Mouse (Mus musculus) cerebellum, postnatal 4 days (tissue): ENCODE results near the gene Gsap.
A peak's percentile ranks its signal among the peaks of the same experiment; 100 is the strongest.
"Not testable (repeated sequence)": the region's sequence is repeated elsewhere in the genome, so short reads cannot be mapped to it uniquely, and the experiment has no call there.

Experiments
- DNase-seq, 2 experiments: peaks; one replicate each; pipeline ENCODE4 v3.0.0; 2022; ENCODE audit warnings: low spot score in 2 of 2, mixed read lengths in 1 of 2

The Gsap gene

DNA sequence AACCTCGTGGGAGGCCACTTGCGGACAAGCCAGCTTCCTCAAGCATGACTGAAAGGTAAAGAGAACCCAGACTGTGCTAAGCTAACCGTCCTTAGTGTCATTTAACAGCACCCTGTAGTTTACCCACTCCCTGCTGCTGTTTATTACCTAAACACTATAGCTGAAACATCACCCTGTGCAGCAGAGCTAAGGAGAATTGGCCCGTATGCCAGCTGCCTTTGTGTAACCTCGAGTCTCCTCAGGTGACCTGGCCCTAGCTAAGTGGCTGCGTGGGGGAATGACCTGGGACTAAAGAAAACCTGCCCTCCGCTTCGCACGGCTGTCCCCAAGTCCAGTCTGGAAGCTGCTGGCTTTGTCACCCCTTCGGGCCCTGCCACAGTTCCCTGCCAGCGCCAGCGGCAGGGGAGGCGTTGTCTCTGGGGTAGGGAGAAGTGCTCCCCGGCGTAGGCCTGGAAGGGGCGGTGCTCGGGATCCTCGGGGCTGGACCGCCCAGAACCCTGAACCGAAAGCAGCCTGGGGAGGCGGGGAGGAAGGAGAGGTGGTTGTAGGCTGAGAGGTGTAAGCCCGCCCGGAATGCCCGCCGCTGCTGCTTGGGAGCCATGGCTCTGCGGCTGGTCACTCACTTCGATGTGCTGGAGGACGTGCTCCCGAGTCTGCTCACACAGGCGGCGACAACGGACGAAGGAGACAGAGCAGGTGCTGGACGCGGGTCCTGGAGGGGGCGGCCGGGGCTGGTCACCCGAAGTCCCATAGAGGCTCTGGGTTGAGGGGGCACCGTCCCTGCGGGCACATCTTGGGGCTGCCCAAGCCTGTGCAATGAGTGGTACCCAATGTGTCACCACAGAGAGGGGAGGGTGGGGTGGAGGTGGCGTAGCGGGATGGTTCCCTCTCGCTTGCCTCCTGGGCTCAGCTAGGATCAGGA is at the start of gene Gsap:
Gene Gsap (plus strand): TSS at position 492 of the 922 bp plus-strand sequence.
- DNase-seq: peak in 1 of 2 experiments; percentile 43

DNA sequence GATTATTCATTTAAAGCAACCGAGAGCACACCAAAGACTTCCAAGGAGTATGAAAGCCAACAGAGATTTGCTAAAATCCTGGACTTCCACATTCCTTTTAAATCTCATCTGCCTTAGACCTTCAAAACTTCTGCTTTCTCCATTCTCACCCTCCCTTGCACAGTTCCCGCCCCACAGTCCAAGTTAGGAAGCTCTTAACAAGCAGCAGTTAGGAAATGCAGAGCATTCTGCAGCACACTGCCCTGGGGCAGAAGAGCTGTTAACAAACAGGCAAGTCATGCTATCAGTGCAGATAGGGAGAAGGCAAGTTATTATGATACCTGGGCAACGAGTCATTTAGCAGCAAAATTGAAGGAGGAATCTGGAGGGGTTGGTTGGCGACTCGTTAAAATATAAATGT is 49.5 kb upstream of the Gsap start:
- DNase-seq: no peak

DNA sequence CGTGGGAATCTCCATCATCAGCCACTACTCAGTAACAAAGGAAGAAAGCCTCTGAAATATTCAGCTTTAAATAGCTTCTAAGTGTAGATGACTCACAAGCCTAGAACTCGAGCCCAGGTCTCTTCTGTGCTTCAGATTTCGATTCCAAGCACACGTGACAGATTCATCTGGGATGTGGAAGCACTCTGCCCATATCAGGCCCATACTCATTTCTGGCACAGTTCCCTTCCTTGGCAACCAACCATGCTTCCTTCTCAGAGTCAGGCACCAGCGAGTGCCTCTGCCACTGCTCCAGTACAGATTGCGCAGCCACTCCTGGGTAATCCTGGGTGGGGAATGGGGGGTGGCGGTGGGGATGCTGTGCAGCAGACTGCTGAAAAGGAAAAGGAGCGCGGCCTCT is 46.5 kb upstream of the Gsap start:
- DNase-seq: peak in 1 of 2 experiments; percentile 76

GRCm38 (mm10) chr5:21141133-21141551 is 44.9 kb upstream of the Gsap start:
- not testable (repeated sequence) for DNase-seq

GRCm38 (mm10) chr5:21141626-21142025 is 44.4 kb upstream of the Gsap start:
- no peak for DNase-seq

DNA sequence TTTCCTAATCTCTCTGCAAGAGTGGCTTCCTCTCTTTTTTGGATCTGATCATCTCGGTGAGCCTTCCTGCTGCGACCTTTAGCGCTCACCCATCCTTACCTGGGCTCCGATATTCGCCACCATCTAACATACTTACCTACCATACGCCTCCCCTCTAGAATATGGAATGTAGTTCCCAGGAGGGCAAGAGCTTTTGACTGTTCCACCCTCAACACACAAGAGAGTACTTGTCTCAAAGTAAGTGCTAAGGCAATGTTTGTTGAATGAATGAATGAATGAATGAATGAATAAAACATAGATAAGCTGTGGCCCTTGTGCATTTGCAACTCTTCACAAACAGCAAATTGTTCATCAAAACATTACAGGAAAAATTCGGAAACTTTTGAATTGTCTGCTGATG is 43.0 kb upstream of the Gsap start:
- DNase-seq: no peak

- DNase-seq: no peak
Measured at GRCm38 (mm10) chr5:21144506-21145169, 41.4 kb upstream of the Gsap start.

GRCm38 (mm10) chr5:21148358-21148757 is 37.7 kb upstream of the Gsap start:
- no peak for DNase-seq

DNA sequence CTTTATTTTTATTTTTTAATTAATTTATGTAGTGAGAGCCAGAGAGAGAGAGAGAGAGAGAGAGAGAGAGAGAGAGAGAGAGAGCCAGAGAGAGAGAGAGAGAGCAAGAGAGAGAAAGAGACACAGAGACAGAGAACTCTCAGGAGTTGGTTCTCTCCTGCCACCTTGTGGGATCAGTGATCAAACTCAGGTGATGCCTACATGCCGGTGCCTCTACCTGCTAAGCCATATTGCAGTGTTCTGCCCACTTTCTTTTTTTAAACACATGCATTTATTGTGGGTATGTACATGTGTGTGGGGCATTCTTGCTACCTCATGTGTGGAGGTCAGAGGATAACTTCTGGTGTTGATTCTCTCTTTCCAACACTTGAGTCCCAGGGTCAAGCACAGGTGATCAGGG is 32.4 kb upstream of the Gsap start:
- no peak for DNase-seq

DNA sequence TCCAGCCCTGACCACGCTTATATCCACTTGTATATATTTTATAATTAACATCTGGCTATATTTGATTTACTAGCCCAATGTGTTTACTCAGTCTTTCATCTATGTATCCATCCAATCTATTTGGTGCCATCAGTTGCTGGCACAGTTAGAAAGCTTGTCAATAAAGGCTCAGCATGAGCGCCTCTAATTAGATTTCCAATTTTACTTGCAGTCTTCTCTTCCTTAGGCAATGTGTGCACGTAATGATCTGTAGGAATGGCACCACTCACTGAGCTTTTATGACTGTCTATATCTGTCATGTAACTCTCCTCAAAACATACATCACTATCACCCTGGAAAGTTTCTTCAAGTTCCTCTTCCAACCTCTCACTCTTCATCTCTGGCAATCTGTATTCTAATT is 29.3 kb upstream of the Gsap start:
- DNase-seq: no peak

DNA sequence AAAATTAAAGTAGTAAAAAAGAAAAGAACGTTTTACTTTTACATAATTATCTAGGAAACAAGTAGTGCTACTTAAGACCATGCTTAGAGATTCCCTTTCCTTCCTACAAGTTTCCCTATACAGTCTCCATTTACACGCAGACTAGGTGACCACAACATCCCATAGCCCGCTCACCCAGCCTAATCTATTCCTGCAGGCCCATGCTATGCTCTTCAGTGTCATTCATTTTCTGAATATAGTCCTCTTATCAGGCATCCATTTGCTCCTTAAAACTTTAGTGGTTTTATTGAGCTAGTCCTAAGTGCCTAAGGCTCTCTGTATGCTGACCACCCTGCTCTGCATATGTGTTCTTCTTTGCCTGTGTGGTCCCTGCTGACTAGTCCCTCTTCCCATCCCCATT is 26.5 kb upstream of the Gsap start:
- no peak for DNase-seq

DNA sequence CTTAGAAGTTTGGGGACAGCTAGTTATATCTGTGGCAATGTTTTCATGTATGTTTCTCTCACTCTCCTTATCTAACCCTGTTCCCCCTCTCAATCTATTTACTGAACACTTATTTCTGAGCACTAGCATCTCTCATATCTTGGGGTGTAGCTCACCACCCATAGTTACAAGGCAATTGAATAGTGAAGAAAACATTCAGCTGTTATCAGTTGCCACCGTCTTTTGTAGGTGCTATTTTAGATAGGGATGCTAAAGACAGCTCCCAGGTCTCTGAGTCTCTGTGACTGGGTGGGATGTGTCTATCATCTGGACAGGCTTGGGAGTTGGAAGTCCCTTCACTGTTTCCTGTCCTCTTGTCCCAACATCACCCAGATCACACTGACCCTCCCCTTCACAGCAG is 25.3 kb upstream of the Gsap start:
- DNase-seq: no peak

- DNase-seq: no peak
Measured at GRCm38 (mm10) chr5:21163421-21163820, 22.6 kb upstream of the Gsap start.

- DNase-seq: peak in 1 of 2 experiments; percentile 53
Measured at GRCm38 (mm10) chr5:21168689-21169345, 17.2 kb upstream of the Gsap start.

DNA sequence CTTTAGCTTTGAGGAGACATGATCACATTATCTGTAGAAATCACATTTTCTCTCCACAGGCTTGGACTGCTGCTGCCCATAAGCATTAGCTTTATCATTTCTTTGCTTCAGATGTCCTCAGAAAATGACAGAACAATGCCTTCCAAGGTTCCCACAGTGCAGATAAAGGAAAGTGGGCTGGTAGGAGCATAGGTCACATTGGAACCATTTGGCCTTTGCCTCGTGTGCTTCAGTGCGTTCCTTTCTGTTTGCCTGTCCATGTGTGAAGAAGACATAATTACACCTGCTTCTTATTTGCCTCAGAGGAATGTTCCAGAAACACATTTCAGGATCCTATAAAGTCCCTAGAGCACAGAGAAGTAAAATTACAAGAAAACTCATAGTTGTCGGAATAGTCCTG is 16.7 kb upstream of the Gsap start:
- DNase-seq: no peak

DNA sequence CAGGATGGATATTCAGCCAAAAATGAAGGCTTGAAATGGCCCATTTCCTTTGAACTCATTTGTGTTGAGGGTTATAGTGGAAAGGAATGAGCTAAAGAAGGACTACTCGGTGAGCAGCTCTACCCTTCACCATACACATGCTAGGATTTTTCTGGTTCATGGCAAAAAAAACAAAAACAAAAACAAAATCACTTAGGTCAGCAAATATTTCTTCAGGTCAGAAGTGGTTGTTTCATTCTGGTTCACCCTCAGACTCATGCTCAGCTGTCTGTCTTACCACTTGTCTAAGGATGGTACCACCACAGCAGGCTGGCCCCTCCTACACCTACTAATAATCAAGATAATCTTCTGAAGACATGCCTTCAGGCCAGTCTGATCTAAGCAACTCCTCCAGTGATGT is 16.2 kb upstream of the Gsap start:
- DNase-seq: no peak

DNA sequence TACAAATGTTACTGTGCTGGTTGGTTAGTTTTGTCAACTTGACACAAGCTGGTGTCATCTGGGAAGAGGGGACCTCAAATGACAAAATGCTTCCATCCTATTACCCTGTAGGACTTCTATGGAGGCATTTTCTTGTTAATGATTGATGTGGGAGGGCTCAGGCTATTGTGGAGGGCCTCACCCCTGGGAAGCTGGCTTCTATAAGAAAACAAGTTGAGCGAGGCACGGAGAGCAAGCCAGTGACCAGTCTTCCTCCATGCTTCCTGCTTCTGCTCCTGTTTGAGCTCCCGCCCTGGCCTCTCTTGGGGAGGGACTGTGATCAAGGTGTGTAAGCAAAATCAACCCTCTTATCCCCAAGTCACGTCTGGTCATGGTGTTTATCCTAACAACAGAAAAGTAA is 15.6 kb upstream of the Gsap start:
- no peak for DNase-seq

- no peak for DNase-seq
Measured at GRCm38 (mm10) chr5:21170898-21171297, 15.2 kb upstream of the Gsap start.

GRCm38 (mm10) chr5:21171336-21171735 is 14.7 kb upstream of the Gsap start:
- DNase-seq: peak in 1 of 2 experiments; percentile 23

- peak in 1 of 2 experiments; percentile 45 for DNase-seq
Measured at GRCm38 (mm10) chr5:21172316-21172715, 13.7 kb upstream of the Gsap start.

- DNase-seq: no peak
Measured at GRCm38 (mm10) chr5:21175132-21176112, 10.6 kb upstream of the Gsap start.
